Mouse (Mus musculus) skeletal muscle tissue, adult 2 months (tissue): Measurements from ENCODE around the gene Zeb2.
"Not testable (repeated sequence)": the region's sequence is repeated elsewhere in the genome, so short reads cannot be mapped to it uniquely, and the experiment has no call there.

ENCODE experiments used
- DNase-seq: peaks from one replicate; pipeline ENCODE4 v3.0.0-alpha.2; 2012; ENCODE audit warnings: low read depth, low spot score

Zeb2 gene

DNA sequence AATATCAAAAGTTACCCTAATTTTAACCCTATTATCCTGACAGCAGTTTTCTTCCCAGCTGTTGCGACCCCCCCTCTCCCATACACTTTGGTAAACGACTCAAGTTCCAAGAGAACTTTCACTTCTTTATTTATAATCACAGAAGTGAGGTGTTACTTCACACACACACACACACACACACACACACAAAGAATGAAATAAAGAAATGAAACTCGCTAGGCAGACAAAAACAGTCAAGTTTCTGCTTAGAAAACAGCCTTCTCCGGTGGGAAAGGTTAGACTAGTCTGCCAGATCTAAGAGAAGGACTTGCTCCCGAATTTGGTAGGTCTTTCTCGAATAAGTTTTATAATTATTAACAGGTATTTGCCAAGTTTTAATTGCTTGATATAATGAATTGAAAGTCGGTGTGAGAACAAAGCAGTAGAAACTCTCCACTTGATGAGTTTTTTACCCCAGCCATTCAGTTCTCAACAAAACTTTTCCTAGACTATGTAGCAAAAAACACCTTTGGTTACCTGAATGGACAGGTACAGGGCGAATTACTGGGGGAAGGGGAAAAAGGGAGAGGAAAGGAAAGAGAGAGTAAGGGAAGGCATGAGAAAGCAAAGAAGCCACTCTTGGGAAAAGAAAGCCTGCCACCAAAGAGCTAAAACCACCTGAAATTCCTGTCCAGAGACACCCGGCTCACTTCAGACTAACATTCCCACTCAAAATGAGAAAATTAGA lies 5.0 kb downstream of the Zeb2 start:
- no peak for DNase-seq

DNA sequence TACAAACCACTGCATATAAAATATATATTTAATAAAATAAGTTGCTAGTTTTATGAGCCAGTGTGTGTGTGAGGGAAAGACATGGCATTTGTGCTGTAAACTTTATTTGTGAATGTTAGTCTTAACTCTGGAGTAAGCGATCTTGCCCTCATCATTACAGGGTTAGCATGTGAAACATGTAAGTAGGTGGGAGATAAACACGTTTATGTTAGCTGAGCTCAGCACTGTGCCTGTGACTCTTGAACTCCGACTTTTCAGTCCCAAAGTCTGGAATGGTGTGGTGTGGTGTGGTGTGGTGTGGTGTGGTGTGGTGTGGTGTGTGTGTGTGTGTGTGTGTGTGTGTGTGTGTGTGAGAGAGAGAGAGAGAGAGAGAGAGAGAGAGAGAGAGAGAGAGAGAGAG lies 5.6 kb downstream of the Zeb2 start:
- DNase-seq, result not testable (repeated sequence)

DNA sequence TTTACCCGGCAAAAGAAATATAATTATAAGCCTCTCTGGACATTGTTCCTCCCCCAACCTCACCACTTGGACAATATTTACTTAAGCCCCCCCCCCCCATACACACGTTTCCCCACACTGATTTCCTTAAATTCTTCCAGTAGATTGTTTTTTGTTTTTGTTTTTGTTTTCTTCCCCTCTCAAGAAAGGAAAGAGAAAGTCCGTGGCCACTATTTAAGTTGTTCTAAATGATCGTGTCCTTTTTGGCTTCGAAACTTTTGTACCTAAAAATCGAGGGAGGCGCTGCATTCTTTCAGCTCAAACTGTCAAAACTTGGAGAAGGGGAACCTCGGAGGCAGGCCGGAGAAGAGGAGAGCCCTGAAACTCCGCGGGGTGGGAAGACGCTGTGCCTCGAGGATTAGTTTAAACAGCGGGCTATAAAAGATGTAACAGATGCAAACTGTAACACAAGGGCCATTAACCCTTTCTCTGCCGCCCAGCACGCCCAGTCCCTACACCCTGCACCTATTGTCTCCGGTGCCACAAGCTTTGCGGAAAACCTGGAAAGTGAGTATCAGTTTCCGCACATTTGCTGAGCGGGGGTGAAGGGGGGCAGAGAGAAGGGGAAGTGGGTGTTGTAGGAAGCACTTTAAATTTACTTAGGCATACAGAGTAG lies 6.3 kb downstream of the Zeb2 start:
- DNase-seq, result no peak

DNA sequence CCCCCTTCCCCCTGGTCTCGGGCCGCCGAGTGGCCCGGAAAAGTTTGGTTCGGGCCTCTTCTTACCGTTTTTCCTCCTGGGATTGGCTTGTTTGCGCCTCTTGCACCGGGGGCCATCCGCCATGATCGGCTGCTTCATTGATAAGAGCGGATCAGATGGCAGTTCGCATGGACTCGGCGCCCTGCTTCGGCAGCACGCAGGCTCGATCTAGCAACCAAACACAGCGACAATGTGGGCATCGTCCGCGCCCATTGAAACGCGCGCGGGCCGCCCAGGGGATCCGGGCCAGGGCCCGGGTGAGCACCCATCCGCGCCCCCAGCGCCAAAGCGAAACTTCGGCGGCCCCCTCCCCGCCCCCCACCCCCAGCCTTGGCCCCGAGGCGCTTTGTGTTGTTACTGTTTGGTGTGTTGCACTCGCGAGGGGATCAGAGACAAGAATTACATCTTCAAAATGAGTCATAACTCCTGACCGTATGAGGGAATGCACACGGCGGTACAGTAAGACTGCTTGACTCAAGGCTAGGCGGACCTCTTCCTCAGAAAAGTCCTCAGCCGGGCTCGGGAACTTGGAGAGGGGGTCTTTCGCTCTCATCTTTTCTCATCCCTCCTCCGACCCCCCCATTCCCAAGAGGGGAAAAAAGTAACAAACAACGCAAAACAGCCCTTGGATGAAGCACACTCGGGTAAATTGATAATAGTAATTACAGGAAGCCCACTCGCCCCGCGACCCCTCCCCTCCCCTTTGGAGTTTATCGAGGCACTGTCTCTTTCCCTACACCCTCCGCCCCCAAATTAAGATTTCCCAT lies 7.0 kb downstream of the Zeb2 start:
- DNase-seq, result no peak

DNA sequence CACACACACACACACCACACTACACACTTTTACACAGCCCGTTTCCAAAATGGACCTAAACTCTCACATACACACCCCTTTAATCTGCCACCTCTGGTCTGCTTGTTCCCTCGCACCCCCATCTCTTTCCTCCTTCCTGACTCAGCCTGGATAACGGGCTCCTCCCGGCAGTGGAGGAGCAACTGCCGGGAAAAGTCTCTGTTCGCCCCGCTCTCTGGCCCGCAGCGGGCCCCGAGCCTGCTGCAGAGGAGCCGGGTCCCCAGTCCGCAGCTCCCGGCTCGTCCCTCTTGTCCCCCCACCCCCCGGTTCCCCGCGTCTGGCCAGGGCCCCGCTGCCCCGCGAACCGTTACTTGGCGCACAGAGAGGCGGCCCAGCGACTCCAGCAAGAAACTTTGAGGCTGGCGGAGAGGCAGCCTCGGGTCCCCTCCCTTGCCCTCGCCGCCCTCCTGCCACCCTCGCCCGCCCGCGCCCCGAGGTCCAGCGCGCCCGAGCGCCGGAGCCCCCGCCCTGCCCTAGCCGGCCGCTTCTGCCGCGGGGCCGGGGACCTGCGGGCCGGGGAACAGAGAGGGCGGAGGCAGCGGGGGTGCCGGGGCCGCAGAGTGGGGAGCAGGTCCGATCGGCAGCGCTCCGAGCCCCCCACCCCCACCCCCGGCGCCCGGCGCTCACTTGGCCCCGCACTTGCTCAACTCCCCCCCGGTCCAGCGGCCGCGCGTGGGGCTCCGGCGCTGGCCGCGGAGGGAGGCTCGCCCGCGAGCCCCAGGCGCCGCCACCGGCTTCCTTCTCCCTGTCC lies 7.8 kb downstream of the Zeb2 start:
- DNase-seq, result no peak

DNA sequence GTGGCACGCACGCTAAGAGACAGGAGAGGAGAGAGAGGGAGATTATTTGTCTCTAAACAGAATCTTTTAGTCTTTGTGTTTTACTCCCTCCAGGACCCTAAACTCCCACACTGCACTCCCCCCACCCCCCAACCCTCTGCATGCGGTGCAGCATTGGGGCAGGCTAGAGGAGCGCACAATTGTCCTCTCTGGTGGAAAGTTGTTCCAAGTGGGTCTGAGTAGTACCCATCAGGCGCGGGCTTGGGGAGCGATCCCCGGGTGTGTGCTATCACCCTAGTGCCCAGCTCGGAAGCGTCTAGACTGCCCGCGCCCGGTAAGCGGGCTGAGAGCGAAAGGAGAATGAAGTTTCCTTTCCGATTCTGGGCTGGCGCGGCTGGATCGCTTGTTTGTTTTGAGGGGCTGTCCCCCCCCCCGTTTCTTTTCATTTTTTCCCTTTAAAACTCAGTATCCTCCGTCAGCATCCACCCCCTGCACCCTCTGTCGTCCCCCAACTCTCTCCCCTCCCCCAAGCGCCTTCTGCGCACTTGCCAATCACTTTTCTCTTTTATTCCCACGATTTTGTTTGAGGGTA lies 8.6 kb downstream of the Zeb2 start:
- no peak for DNase-seq

DNA sequence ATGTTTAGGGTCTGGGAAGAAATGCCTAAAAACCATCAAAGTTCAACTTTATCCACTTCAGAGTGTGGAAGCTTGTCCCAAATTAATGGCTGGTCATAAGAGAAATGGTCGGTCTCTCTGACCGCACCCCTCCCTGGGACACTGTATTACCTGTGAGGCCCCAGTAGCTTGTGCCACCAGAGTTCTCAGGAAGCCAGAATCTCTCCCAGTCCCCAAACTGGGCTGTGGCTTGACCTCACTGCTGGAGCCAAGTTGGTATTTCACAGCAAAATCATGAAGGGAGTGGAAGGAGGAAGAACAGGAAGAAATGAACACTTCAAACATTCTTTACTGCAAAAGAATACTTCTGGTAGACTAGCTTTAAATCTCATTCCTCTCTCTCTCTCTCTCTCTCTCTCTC lies 9.6 kb downstream of the Zeb2 start:
- no peak for DNase-seq

DNA sequence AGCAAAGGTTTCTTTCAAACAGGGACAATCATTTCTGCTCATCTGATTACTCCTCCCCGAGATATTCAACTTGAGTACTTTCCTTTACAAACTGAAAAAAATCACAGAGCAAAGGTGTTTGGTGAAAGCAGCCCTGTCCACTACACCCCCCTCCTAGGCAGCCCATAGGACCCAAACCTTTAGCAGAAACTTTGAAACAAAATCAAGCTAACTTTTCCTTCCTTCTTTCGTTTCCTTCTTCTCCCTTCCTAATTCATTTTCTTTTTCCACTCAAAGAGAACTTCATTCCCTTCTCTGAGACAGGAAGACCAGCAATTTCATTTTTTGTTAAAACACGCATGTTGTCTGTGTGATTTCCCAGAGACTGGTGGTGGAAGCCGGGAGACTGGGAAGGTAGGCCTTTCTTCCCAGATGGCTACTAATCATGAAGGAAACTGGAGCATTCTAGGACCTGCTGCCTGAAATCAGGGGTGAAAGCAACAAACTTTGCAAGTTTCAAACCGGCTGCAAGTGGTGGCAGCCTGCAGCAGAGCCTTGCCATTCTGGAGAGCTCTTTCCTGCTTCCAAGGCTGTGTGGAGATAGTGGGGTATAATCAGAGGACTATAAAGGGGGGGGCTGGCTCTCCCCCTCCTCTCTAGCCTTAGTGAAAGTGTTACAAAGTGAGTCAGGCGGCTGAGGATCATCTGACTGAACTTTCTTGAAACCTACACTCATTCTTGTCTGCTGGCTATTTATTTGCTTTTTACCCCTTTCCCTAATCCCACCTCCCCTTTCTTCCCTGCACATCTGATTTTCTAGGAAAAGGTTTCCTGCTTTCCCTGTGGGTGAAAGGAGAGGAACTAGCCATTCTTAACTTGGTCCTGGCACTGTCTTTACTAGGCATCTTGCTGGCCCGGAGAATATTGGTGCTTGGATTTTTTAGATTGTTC lies 11.0 kb downstream of the Zeb2 start:
- DNase-seq, result no peak

DNA sequence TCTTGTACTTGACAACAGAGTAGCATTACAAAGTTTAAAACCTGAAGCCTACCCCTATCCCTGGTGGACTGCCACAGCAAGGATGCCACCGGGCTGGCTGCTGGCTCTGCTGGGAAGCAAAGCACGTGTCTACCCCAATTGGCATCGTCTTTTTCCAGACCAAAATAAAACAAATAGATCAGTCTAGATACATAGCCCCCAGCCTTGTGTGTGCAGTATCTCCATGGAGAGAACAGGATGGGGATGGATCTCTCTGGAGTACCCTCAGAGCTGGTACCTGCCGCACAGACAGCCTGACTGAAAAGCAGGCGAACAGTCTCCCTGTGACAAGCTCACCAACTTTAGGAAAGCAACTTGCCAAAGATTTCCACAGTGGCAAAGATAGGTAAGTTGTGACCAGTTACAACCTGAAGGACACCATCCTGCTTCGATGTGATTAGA lies 11.9 kb downstream of the Zeb2 start:
- DNase-seq, result no peak

DNA sequence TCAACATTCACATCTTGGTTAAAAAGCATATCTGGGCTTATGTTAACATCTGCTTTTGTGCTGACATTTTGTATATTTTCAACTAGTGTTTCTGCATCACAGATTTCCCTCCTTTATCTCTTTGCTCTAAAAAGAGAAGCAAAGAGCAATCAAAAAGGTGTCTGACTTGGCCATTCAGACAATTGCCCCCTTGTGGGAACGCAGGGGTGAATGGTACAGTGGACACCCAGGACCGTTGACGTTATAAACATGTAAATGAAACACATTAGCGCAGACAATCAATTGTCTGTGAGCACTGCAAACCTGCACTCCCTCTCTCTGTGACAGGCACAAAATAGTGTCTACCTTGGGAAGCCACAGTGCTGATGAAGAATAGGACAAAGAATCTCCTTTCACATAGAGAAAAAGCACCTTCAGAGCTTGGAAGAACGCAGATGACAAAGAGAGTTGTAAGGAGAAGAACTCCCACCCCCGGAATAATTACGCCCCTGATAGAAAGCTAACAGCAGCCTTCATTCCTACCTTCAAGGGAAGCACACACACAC lies 12.6 kb downstream of the Zeb2 start:
- no peak for DNase-seq

DNA sequence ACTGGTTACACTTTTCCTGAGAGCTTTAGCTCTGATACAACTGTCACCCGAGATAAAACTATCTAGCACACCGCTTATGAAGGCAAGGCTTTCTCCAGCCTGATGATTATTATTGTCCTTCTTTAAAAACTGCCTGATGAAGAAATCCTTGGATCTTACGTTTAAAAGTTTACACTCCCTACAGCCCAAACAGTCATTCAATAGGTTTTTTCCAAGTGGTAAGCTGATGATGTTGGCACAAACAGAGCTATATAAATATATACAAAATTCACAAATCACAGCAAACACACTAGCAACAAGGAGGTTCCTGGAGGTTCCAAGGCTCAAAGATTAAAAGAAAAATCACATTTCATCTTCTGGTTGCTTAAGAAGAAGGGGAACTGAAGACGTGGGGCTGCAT lies 13.1 kb downstream of the Zeb2 start:
- no peak for DNase-seq

DNA sequence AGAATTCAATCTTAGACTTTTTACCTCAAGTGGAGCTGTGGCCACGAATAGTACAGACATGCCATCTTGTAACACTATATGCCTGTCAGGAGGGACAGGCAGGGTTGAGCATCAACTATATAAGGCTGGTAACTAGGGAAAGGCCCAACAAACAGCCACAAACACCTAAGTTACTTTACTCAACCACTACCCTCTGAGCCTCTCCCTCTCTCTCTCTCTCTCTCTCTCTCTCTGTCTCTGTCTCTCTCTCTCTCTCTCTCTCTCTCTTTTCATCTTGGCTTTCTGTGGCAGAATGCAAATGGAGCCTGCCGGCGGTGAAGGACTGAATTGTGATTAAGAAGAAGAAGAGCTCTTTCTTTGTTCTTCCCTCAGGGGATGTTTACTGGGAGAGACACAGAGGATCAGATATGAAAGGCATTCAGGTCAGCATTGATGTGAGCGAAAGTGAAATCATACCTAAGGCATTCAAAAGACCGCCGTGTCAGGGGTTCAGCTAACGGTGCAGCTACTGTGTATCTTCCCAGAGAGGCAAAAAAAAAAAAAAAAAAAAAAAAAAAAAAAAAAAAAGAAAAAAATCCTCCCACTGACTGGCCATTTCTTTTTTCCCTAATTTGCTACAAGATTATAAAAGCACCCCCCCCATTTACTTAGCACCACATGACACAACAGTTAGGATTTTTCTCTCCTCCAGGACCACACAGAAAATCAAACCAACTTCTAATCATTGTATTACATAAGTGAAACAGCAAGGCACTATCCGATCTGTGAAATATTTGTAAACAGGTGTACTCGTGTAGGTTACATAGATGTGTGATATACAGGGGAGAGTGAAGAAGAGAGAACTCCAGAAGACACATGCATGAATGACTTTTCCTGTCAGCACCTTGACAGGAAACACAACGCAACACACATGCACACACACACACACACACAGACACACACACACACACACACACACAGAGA lies 13.9 kb downstream of the Zeb2 start:
- DNase-seq, result peak; percentile 89

DNA sequence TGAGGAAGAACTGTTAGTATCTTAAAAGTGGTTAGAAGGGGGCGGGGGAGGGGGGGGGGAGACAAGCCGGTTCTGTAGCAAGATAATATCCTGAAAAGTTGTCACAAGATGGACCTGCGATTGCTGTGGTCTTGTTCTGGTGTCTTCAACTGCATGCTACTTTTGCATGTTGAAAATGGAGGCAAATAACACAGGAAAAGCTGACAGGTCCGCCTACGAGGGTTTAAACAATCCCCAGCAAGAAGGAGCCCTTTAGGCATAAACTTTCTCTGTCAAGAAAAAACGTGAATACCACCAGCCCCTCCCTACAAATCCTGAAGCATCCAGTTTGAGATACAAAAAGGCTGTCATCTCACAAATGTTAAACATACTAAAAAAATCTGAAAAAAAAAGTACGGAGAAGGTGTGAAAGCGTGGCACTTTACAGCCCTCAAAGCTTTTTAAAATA lies 15.0 kb downstream of the Zeb2 start:
- DNase-seq, result no peak

DNA sequence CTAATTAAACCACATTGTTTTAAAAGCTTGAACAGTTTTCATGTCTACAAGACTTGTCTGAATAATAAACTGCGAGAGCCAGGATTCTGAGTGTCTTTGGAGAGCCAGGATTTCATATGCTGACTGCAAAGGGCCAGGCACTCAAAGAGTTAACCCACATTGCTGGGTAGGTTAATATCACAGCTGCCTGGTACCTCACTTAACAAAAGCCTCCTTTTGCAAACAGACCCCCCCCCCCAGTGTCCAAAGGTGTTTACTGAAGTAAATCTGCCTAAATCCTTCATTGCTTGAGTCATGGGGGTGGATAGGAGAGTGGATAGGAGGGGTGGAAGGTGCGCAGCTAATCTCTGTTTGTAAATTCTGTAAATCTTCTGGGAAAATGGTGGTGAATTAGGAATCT lies 15.6 kb downstream of the Zeb2 start:
- DNase-seq, result no peak

DNA sequence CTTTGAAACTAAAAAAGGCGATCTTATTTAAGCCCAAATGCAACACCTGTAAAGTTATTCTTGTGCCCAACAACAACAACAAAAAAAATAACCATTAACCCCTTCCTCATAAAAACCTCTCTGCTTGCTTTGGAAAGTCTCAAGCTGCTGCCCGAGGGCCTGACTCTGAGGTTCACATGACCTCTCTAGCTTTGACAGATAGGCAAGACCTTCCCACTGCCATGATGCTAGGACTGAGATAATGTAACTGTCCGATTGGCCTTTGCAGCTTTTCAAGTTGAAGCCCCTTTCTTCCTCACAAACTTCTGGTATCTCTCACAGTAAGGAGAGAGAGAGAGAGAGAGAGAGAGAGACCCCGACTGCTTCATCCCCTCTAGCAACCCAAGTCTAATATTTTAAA lies 16.2 kb downstream of the Zeb2 start:
- no peak for DNase-seq

DNA sequence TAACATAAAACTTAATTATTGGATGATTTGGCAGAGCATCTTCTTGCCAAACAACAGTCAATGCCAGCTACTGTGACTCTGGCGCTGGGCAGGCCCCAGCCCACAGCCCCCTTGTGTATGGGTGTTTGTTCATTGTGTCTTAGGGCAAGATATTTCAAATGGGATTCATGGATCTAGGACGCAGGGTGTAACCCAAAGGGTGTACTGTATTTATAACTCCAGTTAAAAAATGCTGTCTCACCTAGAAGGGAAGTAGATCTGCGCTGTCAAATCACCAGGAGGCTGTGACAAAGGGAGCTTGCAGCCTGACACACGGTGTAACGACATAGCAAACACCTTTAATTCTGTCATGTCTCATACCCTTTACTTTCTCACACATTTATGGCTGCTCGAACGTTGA lies 16.6 kb downstream of the Zeb2 start:
- DNase-seq, result no peak

DNA sequence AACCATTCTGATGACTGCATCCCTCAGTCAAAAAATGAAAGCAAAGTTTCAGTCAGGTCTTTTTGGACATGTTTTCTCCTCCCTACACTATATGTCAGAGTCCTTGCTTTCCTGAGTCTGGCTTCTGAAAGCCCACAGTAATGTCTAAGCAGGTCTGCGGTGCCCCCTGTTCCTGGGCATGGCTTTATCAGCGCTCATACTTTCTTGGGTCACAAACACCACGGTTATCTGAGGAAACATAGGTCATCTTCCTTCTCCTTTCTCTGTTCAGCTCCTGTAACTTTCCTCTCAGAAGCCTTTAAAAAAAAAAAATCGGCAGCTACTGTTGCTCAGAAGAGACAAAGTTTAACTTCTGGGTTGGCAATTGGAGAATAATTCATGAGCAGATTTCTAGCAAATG lies 17.2 kb downstream of the Zeb2 start:
- no peak for DNase-seq

DNA sequence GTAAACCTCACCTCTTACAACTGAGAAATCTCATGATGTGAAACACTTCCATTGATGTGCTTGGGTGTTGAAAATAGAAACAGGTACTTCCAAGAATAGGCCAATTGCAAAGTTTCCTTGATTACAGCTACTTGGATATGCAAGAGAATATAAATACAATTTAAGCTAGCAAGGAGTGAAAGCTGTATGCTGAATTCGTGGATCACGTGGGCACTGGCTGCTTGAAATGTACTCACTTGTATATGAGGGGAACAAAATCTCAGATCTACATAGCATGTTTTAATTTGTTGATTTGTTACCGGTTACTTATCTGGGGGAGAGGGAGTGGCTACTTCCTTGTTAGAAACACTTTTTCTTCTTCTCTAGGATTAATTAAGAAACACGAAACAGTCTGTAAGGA lies 18.1 kb downstream of the Zeb2 start:
- no peak for DNase-seq

DNA sequence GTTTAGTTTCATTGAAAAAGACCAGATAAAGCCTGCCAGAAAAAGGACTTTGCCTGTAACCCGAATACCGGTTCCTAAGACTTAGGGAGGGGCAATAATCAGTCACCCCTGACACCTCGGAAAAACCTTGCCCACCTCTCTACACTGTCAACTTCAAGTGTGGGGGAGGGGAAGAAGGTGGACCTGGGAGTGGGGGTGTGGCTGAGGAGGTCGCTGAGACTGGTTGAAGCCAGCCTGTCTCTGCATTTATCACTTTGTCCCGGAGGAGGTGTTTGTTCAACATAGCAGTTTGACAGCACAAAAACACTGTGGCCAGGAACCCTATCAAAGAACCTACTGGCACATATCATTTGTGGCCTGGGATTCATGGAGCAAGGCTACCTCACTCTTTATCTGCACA lies 19.2 kb downstream of the Zeb2 start:
- no peak for DNase-seq
